8 mouse cellular contexts compared by ENCODE assay signal in genomic region chr5:142550706-142551652, GRCm38 (mm10). TPM values are rescaled to one million over a fixed set of nuclear protein-coding genes. Genes with fewer than 3 reads are reported as not detected.
DNase-seq lines count a peak whose midpoint lies in the region; ATAC-seq lines count a peak whose summit lies in the region.

Gene Radil, minus strand, starts transcription at chr5:142551098.

- intact Hi-C loops in left cerebral cortex, postnatal 10 days (cut with DNase I), result loop anchor here (5.0 kb wide), 1 partner anchor 74 kb away; no protein-coding TSS in a partner anchor

- peak within 1 kb of the TSS; percentile 44 for H3K9ac ChIP-seq in intestine, embryonic 14.5 days (ENCODE audit: low read length)

- no peaks in the 10 kb centered on the region for H3K9me3 ChIP-seq in intestine, embryonic 14.5 days (ENCODE audit: control insufficient read depth, low read length)

- H3K36me3 ChIP-seq in intestine, embryonic 14.5 days (ENCODE audit: control insufficient read depth, insufficient read depth, low read length), result no peaks in the 10 kb centered on the region

- ATAC-seq in intestine, embryonic 14.5 days (replicated peaks; ENCODE audit: low FRiP score, low TSS enrichment, low read depth), result peak; percentile 89
- ATAC-seq in megakaryocyte-erythroid progenitor cell, adult 5-6 weeks (replicated peaks; ENCODE audit: low FRiP score, low TSS enrichment, poor library complexity, severe bottlenecking), result peak; percentile 99

- 2% methylated on average over 79 of the region's 80 CpGs for WGBS in intestine, embryonic 14.5 days

- peak within 1 kb of the TSS; percentile 49 for H3K4me3 ChIP-seq in intestine, embryonic 14.5 days (ENCODE audit: low read depth, low read length)

- H3K27me3 ChIP-seq in intestine, embryonic 14.5 days (replicated peaks; ENCODE audit: control insufficient read depth, insufficient read depth, low read length), result 0 out of 2 replicates have a peak, but pooled peaks cover 2% of the 10 kb centered on the region

- H3K4me2 ChIP-seq in intestine, embryonic 14.5 days (ENCODE audit: low read length), result peak within 1 kb of the TSS; percentile 100

- DNase-seq in adrenal gland, adult 8-10 months, result peak; percentile 95
- DNase-seq in embryo, embryonic 11.5 days (ENCODE audit: low read depth, low spot score), result peak; percentile 93
- DNase-seq in gastrocnemius, postnatal 25 days, result peak; percentile 94
- peak; percentile 98 for DNase-seq in intestine, embryonic 14.5 days (ENCODE audit: low spot score)
- peak; percentile 97 to 99 for DNase-seq in left cerebral cortex, postnatal 10 days (ENCODE audit: extremely low spot score in 1 of 2, low spot score in 2 of 2)
- peak; percentile 98 for DNase-seq in right cerebral cortex, postnatal 25 days
- DNase-seq in urinary bladder, postnatal 36 days (ENCODE audit: low spot score in 2 of 2), result peak; percentile 88 to 93

- peaks cover 12% of the 10 kb centered on the region for H3K4me1 ChIP-seq in intestine, embryonic 14.5 days (replicated peaks; ENCODE audit: control insufficient read depth, insufficient read depth, low read length)

- H3K27ac ChIP-seq in intestine, embryonic 14.5 days (ENCODE audit: low read depth), result peak within 1 kb of the TSS; percentile 5; the same call in 1 of the 2 replicates

RNA-seq across cellular contexts. Expression of gene Radil, which starts in this region (rescaled TPM):
- total RNA-seq in adrenal gland, adult 8-10 months (2022), result 1 to 10 TPM; 3.4 to 8.2 (median 4.1) TPM
- total RNA-seq in gastrocnemius, postnatal 25 days (2021), result 1 to 10 TPM; 1.9 to 3.4 TPM
- 2.4 and 2.5 TPM in 2 replicates for polyA plus RNA-seq in intestine, embryonic 14.5 days (2014; fragmentation: Nextera tagmentation; extraction: Ambion mirVana)
- total RNA-seq in left cerebral cortex, postnatal 10 days (2021), result 10 to 100 TPM; 19.9 to 20.9 TPM
- total RNA-seq in megakaryocyte-erythroid progenitor cell, adult 5-6 weeks (2014; fragmentation: Nextera tagmentation), result not detected in 2 replicates
- total RNA-seq in megakaryocyte-erythroid progenitor cell, adult 5-6 weeks (2017), result not detected in 2 replicates

Comparison
In these comparisons a context has a peak if more than half of its experiments do, and no peak if none do; other contexts are left out.
1. Peak in every context shown above with its lines: DNase-seq, ATAC-seq, H3K4me3 ChIP-seq and H3K27ac ChIP-seq.
2. Peak in ATAC-seq in megakaryocyte-erythroid progenitor cell, adult 5-6 weeks; RNA of the gene not detected or under 1 TPM.